Mouse (Mus musculus) frontal cortex, postnatal 25 days (tissue): ENCODE results near the gene Camk2d.

Source experiments
- DNase-seq, 2 experiments: peaks; one replicate each; pipeline ENCODE4 v3.0.0; 2022; ENCODE audit warnings: low spot score in 2 of 2

Camk2d gene

DNA sequence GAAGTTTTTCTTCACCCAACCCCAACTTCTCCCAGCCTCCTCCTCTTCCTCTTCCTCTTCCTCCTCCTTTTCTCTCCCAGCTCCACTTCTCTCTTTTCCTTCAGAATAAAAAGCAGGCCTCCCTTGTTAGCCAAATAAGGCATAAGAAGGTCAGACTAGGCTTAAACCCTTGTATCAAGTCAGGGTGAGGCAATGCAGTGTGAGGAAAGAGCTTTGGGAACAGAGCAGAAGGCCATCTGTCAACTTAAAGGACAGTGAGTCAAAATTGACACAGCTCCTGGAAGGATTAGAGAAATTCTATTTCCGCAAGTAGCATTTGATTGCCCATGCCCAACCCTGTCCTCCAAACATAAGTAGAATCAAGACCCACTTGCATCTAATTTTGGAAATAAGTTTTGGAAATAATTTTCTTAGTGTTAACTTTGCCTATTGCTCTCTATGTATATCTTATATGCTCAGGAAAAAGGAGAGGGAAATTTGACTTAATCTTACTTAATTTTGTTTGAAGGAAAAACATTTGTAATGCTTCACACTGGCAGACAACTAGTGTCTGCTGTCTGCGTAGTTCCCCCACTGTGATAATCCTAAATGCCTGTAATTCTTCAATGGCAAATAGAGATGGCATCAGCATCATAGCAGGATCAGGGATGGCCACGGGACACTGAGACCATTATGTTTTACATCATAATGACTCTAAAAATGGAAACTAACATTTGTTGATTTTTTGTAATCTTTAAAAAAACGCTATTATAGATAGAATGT is 16.8 kb downstream of the Camk2d start:
- DNase-seq = no peak

DNA sequence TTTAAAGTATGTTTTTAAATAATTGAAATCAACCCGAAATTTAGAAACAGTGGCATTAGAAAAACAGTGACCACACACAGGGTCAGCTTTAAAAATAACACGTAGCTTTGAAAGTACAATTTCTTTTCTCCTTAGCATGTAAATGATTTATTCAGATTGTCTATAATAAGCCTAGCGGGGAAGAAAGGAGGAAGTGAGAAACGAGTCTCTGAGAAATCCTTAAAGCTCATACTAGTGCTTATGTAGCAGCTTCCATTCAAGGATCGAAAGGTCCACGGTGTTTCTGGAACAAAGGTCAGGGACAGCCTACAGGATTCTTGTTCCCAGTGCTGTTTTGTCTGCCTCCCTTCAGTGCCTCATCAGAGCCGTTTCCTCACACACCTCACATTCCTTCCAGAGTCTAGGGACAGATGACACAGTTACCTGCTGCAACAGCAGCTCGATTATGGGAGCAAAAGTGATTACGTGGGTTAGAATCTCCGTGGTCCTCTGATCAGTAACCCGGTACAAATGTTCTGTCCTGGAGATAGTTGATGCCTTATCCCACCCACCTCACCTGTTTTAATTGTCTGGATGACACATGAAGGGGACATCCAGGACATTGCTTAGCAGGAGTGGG is 17.5 kb downstream of the Camk2d start:
- DNase-seq = no peak

DNA sequence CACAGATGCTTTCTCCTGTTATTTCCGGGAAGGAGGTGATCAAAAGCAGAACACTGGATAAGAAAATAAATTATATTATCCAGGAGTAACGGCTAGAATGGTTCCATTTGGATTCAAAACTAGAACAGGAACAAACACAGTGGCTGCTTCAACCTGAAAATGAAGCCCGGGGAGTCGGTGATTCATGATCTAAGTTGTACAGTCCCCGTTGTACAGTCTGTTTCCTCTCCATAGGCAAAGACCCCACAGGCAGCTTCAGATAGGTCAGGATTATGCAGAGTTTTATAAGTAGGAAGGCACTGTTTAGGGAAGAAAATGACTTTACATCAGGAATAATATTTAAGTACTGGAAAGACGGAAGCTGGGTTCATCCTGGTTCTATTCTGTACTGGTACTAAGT is 19.2 kb downstream of the Camk2d start:
- no peak for DNase-seq

DNA sequence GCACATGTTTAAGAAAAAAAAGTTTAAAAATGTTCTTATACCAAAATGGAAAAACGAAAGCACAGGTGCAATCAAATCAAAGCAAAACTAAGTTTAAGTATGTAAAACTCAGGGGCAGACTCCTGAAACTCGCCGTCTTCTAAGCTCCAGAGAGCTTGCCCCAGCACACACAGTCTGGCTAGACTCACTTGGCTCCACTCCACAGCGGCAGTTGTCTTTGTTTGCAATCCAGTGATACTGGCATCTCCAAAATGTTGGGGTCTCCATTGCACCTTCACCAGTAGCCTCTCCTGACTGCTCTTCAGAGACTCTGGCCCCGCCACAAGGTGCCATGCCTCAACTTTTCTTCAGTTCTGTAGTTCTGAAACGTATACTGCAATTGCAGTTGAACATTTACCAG is 24.1 kb downstream of the Camk2d start:
- DNase-seq = no peak

DNA sequence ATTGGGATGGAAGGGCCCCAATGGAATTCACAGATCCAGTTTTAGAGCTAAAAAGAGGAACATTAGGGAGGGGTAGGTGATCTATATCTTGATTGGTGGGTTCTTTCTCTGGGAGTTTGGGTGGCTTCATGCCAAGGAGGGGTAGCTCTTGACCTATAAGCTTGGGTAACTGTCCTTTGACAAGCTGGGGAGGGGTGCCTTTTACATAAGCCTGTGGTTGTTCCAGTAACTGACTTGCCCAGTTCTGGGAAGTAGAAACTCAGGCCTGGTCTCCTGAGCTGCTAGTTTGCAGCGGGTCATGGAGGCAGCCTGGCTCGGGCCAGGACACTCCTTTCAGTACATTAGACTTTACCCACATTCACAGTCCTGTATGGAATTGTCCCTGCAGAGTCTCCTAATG is 26.4 kb downstream of the Camk2d start:
- no peak for DNase-seq

DNA sequence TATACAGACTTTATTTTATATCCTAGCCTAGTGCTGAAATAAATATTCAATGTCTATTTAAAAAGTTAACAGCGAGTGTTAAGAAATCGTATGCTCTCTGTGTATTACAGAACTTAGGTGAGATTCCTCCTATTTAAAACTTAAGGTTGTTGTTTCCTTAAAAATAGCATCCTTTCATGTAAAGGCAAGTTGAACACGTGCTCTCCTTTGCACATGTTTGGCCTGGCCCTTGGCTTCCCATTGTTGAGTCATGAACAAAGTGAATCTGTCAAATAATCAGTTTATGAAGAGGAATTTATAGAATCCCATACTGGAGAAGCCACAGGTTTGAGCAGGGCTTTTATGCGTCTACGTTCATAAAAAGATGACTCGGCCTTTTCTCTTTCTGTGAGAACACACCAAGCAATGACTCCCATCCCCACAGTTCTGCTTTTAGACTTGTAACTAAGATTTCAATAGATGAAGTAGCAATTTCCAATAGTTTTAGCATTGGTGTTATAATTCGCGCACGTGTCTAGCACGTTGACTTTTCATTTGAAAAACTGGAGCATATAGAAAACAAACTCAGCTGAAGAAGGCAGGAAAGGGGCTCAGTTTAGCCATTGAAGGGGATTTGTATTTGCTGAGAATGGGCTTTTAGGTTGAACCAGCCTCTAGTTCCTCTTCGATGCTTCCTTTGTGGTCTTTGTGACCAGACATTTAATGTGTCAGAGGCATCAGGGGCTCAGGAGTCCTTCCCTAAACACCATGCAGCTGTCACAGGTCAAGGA is 29.1 kb downstream of the Camk2d start:
- DNase-seq = no peak

DNA sequence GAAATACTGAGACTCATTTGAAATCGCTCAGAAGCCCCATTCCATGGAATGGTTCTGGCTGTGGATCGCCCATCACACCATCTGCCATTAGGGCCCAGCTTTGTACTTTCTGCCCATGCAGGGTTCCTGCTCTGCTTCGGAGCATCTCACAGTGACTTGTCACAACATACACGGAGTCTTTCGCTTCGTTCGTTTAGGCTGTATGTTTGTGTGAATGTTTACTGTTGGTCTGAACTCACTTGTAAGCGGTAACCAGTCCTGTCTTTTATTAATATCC is 29.6 kb downstream of the Camk2d start:
- DNase-seq = no peak

DNA sequence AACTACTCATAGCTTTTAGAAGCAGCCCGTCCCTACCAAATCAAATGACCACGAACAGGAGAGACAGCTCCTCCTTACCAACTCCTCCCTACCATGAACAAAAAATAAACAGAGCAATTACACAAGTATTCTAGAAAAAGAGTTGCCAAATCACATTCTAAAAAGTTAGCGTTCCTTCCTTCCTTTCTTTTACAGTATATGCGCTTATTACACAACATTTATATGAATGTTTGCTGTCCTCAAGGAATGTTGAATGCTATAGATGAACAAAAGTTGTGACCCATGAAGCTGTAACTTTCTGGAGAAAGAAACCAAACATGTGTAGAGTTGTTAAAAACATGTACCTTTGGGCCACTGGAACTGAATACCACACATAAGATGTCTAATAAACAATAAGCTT is 31.9 kb downstream of the Camk2d start:
- no peak for DNase-seq

DNA sequence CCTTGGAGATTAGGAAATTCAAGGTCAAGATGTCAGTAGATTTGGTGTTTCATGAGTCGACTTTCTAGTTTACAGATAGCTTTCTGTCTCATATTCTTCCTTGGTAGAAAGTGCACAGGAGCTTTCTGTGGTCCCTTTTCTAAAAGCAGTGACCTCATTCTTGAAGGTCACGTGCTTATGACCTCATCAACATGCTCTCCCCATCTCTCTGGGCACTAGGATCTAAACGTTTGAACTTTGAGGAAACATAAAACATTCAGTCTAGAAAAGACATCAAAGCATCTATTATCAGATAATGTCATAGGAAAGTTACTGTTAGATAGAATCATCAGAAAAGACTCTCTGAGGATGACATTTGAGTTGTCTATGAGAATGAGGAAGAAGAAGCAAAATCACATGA is 32.3 kb downstream of the Camk2d start:
- no peak for DNase-seq

DNA sequence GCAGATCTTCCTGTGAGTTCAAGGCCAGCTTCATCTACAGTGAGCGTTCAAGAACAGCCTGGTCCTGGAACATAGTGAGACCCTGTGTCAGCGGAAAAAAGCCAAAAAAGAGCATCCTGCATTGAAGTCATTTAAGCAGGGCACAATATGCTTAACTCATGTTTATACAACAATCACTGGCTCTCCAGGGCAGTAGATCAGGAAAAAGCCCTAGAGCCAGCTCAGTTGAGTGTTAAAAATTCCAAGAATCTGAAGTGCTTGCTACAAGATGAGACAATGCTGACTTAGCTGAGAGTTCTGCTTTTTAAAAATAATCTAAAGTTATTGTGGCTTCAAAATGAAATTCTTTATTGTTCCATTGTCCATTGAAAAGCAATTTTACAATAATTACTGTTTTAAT is 32.9 kb downstream of the Camk2d start:
- no peak for DNase-seq

DNA sequence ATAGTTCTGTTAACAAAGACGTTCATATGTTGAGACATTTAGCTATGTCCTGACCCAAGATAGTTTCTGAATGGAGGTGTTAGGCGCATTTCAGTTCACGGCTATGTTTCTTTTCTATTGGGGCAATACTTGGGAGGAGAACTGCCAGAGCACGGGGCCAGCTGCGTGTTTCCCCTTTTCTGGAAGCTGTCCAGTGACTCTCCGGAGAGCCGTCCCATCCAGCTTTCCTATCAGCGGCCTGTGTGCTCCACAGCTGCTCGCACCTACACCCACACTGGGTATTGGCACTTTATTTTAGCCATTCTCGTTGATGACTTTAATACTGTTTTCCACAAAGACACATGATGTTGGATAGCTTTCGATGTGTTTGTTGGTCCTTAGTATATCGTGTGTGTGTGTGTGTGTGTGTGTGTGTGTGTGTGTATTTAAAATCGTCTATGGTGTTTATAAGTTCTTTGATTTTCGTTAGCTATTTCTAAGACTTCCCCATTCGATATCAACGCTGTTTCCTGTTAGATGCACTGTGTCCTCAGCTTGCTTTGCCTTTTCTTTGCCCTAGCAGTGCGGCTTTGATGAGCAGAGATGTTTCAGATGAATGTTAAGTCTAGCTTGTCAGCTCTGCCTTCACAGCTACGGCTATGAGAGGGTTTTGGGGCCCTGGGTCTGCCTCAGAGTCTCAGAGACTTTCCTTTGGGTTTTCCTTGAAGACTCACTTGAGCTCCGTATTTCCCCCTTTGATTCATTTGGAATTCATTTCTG is 34.2 kb downstream of the Camk2d start:
- DNase-seq = no peak

DNA sequence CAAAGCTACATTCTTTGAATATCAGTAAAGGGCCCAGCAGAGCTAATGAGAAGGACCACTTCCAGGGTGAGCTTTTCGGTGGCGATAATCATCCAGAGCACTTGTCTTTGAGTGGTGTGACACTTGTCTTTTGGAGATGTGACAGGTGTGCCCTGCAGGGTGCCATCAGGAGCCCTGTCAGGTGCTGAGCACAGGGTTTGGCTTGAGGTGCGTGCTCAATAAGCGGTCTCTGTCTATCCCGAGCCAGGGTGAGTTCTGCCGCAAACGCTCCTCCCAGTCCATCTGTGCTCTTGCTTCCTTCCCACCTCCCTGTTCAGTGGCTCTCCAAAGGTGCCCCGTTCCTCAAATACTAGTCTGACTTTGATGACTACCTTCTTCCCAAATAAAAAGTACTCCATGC is 35.5 kb downstream of the Camk2d start:
- DNase-seq = no peak

DNA sequence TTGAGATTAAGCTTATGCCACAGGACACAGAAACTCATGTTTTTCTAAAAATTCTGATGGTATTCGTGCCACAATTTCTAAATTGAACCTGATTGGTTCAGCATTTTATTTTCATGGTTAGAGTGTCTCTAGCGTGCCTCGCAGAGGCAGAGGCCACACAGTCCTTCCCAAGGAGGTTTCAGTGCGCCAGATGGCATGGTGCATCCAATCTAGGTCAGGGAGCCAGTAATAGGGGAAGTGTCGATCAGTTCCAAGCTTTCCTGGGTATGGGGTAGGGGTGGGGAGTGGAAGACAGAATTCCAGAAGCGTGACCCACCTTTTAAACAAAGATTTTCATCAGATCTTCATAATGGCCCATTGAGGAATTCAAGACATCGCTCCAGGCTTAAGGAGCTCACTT is 36.5 kb downstream of the Camk2d start:
- DNase-seq = no peak

DNA sequence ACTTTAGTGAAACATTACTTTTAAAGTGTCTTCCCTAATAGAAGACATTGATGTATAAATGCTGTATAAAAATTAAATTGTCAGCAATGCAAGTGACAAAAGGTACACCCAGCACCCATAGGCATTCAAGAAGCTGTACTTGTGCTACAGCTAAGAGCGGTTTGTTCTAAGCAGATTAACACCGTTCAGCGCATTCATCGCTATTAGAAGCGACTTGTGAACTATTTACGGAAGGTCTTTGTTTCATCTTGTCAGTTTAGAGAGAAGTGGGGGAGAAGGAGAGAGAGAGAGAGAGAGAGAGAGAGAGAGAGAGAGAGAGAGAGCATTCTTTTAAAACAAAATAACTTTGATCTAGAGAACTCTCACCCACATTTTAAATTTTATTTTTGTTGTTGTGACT is 38.1 kb downstream of the Camk2d start:
- DNase-seq = no peak

DNA sequence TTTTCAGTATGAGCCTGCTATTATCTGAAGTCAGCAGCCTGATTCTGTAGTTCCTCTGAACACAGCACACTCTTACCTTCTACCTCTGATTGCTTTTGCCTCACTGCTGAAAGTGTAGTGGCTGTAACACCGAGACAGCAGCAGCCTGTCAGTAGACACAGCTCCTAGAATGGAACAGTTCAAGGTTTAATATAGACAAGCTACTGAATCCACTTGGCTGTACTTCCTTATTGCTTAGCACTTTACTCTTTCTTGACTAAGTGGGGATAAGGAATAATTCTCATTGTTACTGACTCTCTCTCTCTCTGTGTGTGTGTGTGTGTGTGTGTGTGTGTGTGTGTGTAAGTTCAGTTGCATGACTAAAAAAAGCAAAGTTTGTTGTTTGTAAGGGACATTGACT is 42.2 kb downstream of the Camk2d start:
- no peak for DNase-seq

DNA sequence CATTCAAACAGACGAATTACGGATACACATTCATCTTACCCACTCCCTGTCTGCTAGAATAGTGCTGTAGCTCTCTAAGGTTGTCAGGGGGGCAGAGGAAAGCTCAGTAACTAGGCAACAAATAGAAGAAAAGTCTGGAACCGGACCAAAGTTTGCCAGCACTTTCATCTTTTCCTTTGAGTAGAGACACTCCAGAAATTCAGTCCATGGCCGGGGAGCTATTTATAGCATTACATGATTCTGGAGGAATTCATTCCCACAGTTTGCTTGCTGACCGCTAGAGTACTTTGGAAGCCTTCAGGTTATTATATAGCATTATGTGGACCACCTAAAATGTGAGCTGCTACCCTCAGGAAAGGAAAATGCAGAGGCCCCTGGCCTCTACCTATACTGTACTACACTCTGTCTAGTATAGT is 43.0 kb downstream of the Camk2d start:
- no peak for DNase-seq

DNA sequence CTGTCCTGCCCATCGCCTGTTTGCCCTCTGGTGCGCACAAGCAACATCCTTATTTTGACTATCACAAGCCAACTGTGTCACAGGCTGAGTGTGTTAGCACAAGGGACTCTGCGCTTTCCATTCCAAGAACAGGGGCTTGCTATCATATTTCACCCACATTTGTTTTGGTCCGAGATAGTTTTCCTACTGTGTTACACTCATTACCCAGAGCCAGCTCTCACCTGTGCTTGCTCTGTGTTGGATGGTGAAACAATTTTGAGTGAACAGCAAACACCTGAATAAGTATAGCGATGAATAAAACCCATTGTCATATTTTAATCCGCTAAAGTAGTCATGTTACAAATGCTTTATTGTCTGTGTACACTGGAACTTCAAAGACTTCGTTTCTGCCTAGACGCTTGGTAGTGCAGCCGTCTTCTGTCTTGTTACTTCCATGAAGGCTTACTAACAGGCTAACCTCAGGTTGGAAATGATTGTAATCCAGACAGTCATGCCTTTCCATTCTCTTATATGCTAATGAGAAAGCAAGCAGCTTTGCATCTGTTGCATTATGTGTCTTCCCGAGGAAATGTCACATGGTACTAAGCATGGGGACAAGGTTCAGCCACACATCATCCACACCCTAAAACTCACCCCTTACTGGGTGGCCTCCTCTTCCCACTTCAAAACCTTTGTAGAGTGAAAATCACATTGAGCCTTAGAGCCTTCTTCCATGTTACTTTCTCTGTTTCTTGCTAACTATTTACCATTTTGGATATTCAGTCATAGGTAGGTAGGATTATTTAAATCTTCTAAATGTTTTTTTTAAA is 44.5 kb downstream of the Camk2d start:
- DNase-seq = no peak

DNA sequence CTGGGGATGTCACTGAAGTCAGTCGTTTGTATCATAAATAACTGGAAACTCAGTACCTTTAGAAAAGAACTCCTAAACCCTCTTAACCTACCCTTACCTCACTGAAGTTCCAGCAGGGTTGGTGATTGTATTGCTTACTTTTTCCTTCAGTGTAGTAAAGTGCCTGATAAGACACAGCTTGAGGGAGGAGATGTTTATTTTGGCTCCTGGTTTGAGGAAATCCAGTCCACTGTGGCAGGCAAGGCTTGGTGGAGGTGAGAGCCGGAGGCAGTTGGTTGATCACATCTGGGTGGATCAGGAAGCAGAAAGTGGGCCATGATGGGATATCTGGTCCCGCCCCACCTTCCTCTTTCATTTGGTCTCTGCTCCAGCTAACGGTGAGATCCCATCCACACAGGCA is 45.3 kb downstream of the Camk2d start:
- no peak for DNase-seq

DNA sequence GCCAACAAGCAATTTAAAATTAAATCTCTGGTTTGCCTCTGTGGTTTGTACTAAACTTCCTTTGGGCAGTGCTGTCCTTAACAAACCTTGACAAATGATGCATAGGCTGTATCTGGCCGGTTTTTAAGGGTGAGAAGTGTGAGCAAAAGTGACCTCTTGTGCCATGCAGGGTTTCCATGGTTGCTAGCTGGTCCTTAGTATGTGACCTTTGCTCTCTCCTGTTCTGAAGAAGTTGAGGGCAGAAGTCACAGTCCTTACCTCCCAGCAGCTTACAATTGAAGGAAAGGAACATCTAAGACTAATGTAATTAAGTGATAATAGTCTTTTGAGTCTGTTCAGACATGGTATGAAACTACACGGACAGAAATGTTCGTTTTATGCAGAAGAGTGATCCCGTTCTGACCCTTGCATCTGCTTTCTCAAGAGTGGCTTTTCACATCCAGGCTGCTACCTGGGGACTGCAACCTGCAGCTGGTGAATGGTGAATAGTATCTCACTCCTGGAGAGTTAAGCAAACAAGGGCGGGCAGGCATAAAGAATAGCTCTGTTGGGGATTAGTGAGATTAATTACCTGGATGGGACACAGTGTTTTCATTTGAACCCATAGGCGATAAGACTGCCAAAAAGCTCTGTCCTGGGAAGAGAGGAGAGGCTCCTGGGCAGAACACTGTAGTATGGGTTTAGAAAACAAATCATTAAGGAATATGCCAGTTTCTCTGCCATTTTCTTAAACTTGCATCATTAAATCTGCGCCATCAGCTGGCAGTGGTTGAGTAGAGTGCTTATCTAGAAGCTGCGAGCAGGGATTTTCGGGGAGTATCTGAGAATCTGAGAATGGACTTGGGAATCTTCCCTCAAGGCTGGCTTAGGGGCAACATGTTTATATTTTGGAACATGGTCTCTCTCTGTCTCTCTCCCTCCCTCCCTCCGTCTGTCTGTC is 47.2 kb downstream of the Camk2d start:
- no peak for DNase-seq

DNA sequence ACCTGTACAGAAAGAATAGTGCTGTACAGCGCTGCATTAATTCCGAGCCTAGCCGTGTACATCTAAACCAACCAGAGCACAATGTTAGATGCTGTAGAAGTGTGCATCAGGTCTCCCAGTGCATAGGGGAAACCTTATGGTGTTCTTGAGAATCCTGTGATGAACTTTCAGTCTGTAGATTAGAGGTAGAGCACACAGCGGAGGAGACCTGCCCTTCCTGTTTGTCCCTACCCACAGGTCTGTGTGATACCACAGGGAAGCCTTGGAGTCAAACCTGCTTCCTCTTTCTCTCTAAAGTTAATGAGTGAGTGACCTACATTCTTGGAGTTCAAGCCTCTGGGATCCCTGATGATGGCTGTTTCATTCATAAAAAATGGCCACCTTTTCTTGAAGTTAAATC is 54.2 kb downstream of the Camk2d start:
- DNase-seq = no peak

DNA sequence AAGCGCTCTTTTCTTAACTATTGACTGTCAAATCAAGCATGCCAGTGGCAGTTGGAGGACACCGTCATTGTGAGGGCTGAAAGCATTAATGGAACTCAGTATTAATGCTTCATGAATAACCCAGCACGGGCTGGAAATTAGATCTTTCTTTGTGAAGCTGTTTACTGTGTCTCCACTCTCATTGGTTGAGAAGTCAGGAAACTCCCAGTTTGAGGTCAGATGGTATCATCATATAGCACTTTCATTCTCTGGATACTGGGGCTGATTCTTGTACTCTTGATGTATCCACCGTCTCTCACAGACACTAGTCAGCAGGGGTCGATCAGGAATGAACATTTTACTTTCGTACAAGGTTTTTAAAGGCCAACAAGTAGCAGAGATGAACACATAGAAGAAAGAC is 54.6 kb downstream of the Camk2d start:
- DNase-seq = no peak
